Mouse (Mus musculus) CD8-positive naive resting alpha-beta T cell, adult 2 months (primary cell): ENCODE results near the gene Tln1.
"Not testable (repeated sequence)": the region's sequence is repeated elsewhere in the genome, so short reads cannot be mapped to it uniquely, and the experiment has no call there.

Experiments used
- DNase-seq, 2 experiments: peaks; one replicate each; pipeline ENCODE4 v3.0.0; 2022; ENCODE audit warnings: low read depth in 2 of 2, low spot score in 2 of 2

The Tln1 gene

GRCm38 (mm10) chr4:43561997-43562768 is at the start of gene Tln1, which contains the start of gene Creb3:
Gene Tln1, minus strand, starts transcription at chr4:43562691.
Gene Creb3, plus strand, starts transcription at chr4:43562332.
- DNase-seq: peak; percentile 88 to 92

DNA sequence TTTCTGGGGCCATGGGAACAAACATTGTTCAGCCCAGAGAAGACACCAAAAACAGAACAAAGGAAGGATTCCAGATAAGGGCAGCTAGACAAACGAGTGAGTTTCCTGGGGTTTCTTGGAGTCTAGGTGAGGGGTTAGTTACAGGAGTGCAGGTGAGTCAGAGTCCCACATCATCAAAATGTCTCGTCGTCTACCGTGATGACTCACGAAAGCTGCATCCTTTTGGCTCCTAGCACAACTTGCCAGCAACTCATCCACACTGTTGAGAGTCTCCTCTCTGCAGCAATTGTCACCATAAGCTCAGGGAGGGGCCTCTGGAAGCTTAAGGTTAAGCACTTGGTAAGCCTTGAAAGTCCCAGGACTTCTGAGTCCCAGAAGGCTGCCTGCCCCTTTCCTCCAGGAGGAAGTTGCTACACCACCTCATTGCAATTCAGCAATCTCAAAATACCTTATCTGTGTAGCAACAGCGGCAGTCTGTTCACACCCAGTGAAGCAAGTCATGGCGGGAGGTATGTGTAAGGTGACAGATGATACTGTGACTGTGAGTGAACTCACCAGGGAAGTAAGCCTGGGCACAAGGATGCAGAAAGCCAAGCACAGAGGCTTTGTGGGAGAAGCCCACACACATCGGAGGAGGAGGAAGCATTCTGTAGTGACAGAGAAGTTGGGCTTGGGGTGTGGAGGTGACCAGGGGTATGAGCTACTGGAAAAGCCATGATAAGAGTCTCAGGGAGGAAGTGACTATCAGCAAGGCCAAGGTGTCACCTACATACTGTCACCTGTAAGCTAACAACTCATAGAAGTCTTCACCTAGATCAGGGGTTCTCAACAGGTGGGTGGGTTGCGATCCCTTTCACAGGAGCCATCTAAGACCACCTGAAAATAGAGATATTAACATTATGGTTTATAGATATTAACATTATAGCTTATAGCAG is 42.5 kb upstream of the Tln1 start:
- no peak for DNase-seq

- no peak for DNase-seq
Observed at GRCm38 (mm10) chr4:43604099-43604498, 41.6 kb upstream of the Tln1 start.

GRCm38 (mm10) chr4:43600195-43600934 is 37.9 kb upstream of the Tln1 start:
- DNase-seq: no peak

DNA sequence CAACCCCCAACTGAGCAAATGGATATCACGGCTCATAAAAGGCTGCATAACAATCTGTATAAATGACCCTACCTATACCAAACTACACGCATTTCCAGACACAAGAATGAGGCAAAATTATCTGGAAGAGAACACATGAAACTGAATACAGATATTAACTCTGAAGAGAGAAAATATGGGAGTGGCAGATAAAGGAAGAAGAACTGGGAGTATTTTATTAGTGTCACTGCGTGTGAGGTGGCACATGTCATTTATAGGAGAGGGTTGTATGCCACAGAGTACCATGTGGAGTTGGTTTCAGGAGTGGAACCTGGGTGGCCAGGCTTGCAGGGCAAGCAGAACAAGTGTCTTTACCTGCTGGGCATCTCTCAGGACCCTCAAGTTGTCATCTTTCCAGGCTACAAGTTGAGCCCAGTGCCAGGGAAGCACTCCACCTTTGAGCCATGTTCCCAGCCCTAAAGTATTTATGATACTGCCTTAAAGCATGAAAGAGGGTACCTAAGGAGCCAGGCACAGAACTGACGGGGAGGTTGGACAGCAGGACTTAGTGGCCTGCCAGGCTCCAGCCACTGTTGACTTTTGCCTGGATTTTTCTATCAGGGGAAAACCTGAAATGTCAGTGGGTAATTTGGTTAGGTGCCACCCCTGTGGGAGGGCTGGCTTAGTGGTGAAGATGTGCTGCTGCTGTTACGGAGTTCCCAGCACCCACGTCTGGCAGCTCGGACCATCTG is 36.3 kb upstream of the Tln1 start:
- no peak for DNase-seq

GRCm38 (mm10) chr4:43598200-43598599 is 35.7 kb upstream of the Tln1 start:
- DNase-seq: no peak

- not testable (repeated sequence) for DNase-seq
Observed at GRCm38 (mm10) chr4:43596597-43596996, 34.1 kb upstream of the Tln1 start.

DNA sequence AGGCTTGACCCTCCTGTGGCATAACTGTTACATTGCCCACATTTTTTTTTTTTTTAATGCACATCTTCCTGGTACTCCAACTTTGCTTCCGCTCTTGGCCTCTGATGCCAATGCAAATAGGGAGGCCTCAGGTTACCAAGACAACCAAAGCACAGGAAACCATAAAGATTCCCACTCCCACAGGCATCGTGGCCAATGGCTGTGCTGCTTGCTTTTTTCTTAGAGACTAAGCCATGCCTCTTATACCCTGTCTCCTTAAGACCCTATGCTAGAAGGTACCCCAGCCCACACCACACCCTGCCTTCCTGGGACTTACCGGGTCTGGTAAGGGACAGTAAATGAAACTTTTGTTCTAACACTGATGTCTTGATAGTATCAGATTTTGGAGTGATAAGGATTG is 31.0 kb upstream of the Tln1 start:
- DNase-seq: no peak

DNA sequence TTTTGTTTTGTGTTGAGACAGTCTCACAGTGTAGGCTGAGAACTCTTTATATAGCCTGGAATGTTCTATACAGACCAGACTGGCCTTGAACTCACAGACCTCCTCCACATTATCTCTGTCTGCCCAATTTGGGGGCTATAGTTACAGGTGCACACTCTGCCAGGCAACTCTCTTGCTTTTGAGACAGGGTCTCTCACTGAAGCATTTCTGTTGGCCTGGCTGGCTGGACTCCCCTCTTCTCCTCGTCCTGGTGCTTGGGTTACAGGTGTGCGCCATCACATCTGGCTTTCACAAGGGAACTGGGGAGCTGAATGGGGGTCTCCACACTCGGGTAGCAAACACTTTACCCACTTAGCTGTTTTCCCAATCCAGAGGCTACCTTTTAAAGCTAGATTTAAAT is 29.5 kb upstream of the Tln1 start:
- no peak for DNase-seq

DNA sequence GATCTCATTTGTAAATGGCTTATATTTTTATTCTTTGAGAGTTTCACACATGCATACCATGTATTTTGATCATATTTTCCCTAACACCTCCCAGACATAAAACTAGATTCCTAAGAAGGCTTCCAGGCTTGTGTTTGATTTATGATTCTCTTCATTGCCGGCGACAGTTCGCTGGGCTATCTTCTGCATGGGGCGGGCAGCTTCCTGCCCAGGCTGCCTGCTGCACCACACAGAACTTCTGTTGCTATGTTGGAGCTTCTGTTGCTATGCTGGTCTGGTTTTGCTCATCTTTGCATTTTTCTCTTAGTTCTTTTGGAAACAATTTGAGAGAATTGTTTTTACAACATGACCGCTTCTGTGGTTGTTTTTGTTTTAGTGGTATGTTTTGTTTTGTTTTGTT is 29.1 kb upstream of the Tln1 start:
- DNase-seq: no peak

- no peak for DNase-seq
Observed at GRCm38 (mm10) chr4:43587681-43588080, 25.2 kb upstream of the Tln1 start.

GRCm38 (mm10) chr4:43586411-43586810 is 23.9 kb upstream of the Tln1 start:
- no peak for DNase-seq

DNA sequence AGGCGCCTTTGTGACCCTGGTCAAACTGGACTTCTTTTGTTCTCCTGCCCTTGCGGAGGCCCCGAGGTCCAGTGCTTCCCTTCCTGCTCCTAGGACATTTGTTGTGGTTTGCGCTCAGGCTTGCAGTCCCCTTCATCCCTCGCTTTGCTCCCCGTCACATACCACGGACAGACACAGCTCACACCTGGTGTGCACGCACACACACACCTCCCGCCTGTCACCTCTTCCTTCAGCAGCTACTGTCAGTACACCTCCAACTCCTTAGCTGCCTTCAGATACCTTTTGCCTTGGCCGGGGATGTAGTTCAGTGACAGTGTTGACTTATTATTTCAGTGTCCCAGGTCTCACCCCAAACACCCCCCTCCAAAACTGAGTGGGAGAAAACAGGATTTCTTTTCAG is 23.2 kb upstream of the Tln1 start:
- DNase-seq: no peak

DNA sequence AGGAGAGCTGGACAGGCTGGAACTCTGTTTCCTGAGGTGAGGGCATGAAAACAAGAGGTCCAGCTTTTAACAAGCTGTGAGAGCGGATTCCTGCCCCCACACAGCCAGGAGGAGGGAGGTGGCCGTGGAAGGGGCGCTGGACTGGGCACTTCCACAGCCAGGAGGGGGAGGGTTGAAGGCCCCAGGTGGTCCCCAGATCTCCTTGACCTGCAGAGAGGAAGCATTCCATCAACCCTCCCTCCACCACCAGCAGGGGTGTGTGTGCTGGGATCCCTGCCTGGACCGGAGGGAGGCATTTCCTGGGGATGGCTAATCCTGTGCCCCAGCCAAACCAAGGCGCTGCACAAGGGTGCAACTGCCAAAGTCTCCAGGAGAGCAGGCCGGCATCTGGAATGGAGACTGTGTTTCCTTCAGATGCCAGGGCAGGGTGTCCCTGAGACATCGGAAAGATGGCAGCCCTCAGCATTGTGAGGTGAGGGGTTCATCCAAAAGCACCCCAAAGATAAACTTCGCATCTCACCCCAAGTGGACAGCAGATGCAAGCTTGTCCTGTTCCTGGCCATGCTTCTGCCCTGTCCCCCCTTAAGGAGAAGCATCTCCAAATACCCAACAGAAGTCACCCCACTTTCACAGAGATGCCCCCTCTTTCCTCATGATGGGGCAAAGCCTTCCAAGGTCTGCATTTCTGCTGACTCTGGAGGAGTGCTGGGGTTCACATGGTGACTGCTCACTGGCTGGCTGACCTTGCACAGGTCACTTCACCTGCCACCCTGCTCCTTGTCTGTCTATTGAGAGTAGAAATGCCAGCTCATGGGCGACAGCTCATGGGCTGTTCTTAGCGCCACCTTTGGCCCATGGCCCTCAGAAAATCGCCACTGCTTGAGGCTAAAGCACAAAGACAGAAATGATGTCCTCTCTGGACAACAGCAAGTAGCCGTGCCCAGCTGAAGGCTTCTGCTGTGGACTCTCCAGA is 22.2 kb upstream of the Tln1 start, which contains the start of gene Msmp:
Gene Msmp, minus strand, starts transcription at position 51 of the 973 bp plus-strand sequence.
- DNase-seq: no peak

- no peak for DNase-seq
Observed at GRCm38 (mm10) chr4:43583421-43583820, 20.9 kb upstream of the Tln1 start.

DNA sequence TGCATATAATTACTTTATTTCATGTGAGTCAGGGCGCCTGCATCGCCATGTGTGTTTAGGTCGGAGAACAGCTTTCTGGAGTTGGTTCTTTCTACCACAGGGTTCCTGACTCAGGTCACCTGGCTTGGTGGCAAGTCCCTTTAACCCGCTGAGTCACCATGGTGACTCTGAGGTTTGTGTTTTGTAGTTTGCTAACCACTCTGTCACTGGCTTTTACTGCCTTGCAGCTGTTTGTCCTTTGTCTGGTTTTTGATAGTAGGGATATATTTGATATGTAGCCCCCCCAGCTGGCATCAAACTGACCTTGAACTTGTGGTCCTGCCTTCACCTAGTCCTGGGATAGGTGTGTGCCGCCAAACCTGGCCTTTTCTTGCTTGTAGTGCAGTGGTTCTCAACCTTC is 19.8 kb upstream of the Tln1 start:
- no peak for DNase-seq

DNA sequence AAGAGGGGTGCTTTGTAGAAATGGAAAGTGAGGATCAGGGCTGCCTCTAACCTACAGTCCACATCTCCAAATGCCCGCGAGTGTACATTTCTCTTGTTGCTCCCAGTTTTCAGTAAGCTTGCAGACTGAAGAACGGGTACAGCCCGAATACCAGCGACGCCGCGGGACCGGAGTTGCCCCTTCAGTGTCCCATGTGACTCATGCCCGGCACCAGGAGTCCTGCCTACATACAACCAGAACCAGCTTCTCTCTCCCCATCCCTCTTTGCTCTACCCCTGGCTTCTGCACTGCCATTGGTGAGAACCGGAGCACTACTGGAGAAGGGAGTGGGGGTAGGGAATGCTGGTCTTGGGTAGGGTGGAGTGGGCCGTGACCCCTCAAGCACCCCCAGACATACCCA is 18.9 kb upstream of the Tln1 start:
- no peak for DNase-seq

DNA sequence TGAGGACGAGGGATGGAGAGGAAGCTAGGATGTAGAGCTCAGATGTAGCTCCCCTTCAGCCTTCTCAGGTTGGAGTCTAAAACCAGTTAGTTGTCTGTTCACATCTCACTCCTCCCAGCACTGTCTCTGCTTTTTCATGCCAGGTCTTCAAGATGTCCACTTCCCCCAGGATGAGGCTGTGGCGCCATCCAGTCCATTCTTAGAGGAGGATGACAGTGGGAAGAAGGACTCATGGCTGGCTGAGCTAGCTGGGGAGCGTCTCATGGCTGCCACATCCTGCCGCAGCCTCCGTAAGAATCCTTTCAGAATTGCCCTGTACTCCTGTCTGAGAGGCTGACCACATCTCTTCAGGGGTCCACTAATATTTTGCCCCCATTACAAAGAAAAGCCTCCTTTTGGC is 18.2 kb upstream of the Tln1 start:
- DNase-seq: no peak

GRCm38 (mm10) chr4:43579731-43580130 is 17.2 kb upstream of the Tln1 start:
- DNase-seq: no peak

- DNase-seq: no peak
Observed at GRCm38 (mm10) chr4:43579256-43579655, 16.8 kb upstream of the Tln1 start.
